Mouse (Mus musculus): ENCODE results near the gene Arntl2. TPM values are rescaled to one million over a fixed set of nuclear protein-coding genes. Genes with fewer than 3 reads are reported as not detected.

Arntl2 gene
- 7.2 and 11.5 TPM in 2 replicates for polyA plus RNA-seq (2015; fragmentation: Nextera tagmentation; extraction: Ambion mirVana)

DNA sequence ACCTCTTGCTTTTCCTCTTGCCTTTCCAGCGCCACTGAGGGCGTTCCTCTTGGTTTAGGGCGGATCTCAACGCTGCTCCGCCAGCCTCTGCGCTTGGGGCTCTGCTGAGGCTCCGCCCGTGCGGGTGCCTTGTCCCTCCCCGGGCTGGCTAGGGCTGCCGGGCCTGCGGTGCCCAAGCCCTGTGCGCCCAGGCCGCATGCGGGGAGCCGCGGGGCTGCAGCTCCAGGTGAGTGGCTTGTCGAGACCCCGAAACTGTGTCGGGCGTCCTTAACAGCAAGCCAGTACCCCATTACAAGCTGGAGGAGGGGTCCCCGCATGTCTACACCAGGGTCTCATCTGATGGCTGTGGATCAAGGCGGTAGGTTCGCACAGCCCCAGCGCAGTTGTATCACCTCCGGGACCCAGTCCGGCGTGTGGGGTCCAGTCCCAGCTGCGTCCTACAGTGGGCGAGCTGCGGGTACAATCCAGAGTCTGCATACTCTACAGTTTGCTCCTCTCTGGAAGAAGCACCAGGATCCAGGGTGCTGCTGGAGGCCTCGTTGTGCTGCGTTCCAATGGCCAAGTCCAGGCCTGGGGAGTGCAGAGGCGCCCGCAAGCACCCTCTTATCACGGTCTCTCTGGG, at the start of gene Arntl2:
TSS of gene Arntl2 (plus strand) at position 132 of the 622 bp plus-strand sequence.
- Histone ChIP-seq H3K4me2 (replicated peaks) (peak within 1 kb of the TSS; percentile 83), H3K36me3 (no peaks in the 10 kb centered on the region), H3K27ac (replicated peaks) (no peak within 1 kb of the TSS), H3K9me3 (replicated peaks) (no peaks in the 10 kb centered on the region), H3K9ac (peak within 1 kb of the TSS; percentile 57), H3K4me1 (peaks cover 11% of the 10 kb centered on the region), H3K27me3 (no peaks in the 10 kb centered on the region; the same call in 1 of the 2 replicates), H3K4me3 (replicated peaks) (peak within 1 kb of the TSS; percentile 60)
- WGBS: under 1% methylated on average over 36 of the region's 36 CpGs
- ATAC-seq (ENCODE audit: insufficient number of reproducible peaks, low FRiP score, low TSS enrichment, low read depth): peak; percentile 95

DNA sequence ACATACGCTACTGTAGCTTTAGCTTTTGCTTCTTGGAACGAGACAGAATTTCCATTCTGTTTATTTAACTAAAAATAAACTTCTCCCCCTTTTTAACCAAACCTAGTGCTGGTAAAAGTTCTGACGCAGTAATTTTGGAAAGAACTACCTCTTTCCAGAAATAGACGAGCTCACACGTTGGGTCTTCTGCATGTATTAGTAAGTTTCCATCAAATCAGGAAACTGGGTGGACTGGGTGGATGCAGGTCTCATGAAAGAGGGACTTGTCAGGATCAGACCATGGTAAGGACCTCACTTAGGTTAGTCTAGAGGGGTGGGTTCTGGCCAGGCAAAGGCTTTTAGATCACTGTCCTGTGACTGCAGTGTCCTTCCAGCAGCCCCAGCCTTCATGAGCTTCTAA, 49.3 kb upstream of the Arntl2 start:
- H3K27me3 ChIP-seq: no peaks in the 10 kb centered on the region
- no peak overlapping the region for H3K4me3 ChIP-seq (replicated peaks)
- no peak overlapping the region for H3K4me2 ChIP-seq (replicated peaks)
- H3K27ac ChIP-seq (replicated peaks): no peak overlapping the region
- 64% methylated on average over 5 of the region's 5 CpGs for WGBS
- H3K9ac ChIP-seq: no peak overlapping the region
- no peaks in the 10 kb centered on the region for H3K36me3 ChIP-seq
- H3K4me1 ChIP-seq: peaks cover 5% of the 10 kb centered on the region; the same call in 1 of the 2 replicates
- H3K9me3 ChIP-seq (replicated peaks): no peaks in the 10 kb centered on the region
- no peak for ATAC-seq (ENCODE audit: insufficient number of reproducible peaks, low FRiP score, low TSS enrichment, low read depth)

DNA sequence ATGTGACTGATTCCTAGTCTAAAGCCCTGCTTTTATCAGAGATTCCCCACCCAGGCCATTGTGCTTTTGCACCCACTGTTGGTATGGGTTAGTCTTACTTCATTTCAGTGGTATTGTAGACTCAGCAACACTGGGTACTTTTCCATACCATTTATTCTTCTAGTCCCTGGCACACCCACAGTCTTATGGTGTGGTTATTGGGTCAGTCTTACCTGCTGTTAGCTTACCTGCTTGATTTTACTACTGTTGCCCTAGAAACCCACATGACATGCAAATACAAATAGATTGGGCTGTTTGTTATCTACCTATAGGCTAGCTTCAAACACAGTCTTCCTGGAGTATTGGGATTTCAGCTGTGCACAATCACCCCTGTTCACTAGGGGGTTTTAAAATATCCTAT, 48.8 kb upstream of the Arntl2 start:
- H3K4me3 ChIP-seq (replicated peaks): no peak overlapping the region
- H3K4me1 ChIP-seq: peaks cover 2% of the 10 kb centered on the region; the same call in 1 of the 2 replicates
- H3K27me3 ChIP-seq: no peaks in the 10 kb centered on the region
- no peak overlapping the region for H3K4me2 ChIP-seq (replicated peaks)
- no peak overlapping the region for H3K9ac ChIP-seq
- H3K36me3 ChIP-seq: no peaks in the 10 kb centered on the region
- no peak overlapping the region for H3K27ac ChIP-seq (replicated peaks)
- no peaks in the 10 kb centered on the region for H3K9me3 ChIP-seq (replicated peaks)
- no peak for ATAC-seq (ENCODE audit: insufficient number of reproducible peaks, low FRiP score, low TSS enrichment, low read depth)

DNA sequence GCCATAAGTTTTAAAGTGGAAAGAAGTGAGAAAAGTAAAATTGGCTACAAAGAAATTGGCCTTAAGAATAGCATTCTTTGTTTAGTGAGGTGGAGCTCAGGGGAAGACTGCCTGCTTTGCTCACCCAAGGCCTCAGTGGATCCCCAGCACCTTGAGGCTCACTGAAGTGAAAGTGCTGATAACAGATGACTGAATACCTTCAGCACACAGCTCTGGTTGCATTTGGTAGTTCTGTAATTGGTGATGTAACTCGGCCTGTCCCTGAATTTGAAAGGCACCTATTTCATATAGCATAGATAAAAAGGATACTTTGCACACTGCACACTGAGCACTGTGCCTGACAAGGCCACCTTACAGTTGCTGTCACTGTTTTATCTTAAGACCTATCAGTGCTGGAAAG, 47.6 kb upstream of the Arntl2 start:
- Histone ChIP-seq H3K36me3 (no peaks in the 10 kb centered on the region), H3K27ac (replicated peaks) (no peak overlapping the region), H3K4me3 (replicated peaks) (no peak overlapping the region), H3K9ac (no peak overlapping the region), H3K9me3 (replicated peaks) (no peaks in the 10 kb centered on the region), H3K4me1 (no peaks in the 10 kb centered on the region), H3K27me3 (no peaks in the 10 kb centered on the region), H3K4me2 (replicated peaks) (no peak overlapping the region)
- ATAC-seq (ENCODE audit: insufficient number of reproducible peaks, low FRiP score, low TSS enrichment, low read depth): no peak
- 89% methylated on average over 1 of the region's 1 CpGs for WGBS

DNA sequence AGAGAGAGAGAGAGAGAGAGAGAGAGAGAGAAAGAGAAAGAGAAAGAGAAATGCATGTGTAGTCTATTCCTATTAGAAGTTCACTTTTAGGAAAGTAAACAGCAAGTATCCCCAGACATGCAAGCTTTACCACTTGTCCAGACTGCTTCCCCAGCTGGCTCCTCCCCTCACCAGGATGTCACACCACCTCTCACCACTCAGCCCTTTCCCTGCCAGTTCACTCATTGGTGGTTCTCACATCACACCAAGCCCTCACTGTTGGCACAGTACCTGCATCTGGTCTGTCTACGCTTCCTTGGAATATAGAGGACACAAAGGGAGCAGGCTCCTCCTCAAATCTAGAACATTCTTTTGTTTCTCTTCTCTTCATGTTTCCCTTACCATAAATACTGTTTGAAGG, 44.2 kb upstream of the Arntl2 start:
- Histone ChIP-seq H3K9me3 (replicated peaks) (no peaks in the 10 kb centered on the region), H3K27ac (replicated peaks) (0 out of 2 replicates have a peak overlapping the region, but pooled peaks have one; percentile 24), H3K36me3 (no peaks in the 10 kb centered on the region), H3K4me1 (peaks cover 11% of the 10 kb centered on the region; the same call in 1 of the 2 replicates), H3K4me2 (replicated peaks) (no peak overlapping the region), H3K27me3 (no peaks in the 10 kb centered on the region), H3K9ac (no peak overlapping the region), H3K4me3 (replicated peaks) (no peak overlapping the region)
- no peak for ATAC-seq (ENCODE audit: insufficient number of reproducible peaks, low FRiP score, low TSS enrichment, low read depth)
- WGBS: 54% methylated on average over 1 of the region's 1 CpGs

DNA sequence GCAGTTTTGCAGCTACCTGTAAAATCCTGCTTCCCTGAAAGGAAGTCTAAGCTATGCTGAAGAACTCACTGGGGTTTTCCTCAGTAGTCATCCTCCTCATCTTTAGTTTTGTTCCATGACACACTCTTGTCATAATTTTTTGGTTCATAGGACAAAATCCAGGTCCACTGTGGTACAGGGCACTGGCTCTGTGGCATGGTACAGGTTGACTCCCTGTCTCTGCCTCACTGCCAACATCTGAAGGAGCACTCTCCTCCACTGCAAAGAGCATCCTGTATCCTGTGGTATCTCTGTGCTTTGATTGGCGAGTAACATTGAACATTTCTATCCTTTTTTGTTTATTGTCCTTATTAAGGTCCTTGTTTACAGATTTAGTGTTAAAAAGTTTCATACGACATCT, 43.7 kb upstream of the Arntl2 start:
- H3K27ac ChIP-seq (replicated peaks): no peak overlapping the region
- no peak overlapping the region for H3K4me2 ChIP-seq (replicated peaks)
- peaks cover 11% of the 10 kb centered on the region; the same call in 1 of the 2 replicates for H3K4me1 ChIP-seq
- no peaks in the 10 kb centered on the region for H3K36me3 ChIP-seq
- H3K4me3 ChIP-seq (replicated peaks): no peak overlapping the region
- 78% methylated on average over 2 of the region's 2 CpGs for WGBS
- no peaks in the 10 kb centered on the region for H3K9me3 ChIP-seq (replicated peaks)
- no peak overlapping the region for H3K9ac ChIP-seq
- H3K27me3 ChIP-seq: no peaks in the 10 kb centered on the region
- no peak for ATAC-seq (ENCODE audit: insufficient number of reproducible peaks, low FRiP score, low TSS enrichment, low read depth)

DNA sequence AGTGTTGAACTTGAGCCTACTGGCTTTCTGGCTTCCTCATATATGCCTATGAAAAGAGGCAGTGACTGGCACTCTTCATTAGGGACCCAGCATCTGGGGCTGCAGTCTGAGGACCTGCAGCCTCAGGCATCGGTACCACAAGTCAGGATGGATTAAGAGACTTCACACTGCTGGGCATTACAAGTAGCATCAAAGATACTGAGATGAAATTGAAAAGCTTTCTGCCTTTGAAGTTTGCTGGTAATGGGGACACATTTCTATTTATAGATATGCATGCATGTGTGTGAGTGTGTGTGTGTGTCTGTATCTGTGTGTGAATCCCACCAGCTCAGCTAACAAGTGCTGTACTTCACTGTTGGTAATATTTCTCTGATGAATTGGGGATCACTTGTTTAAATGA, 43.2 kb upstream of the Arntl2 start:
- 49% methylated on average over 1 of the region's 1 CpGs for WGBS
- no peak overlapping the region for H3K9ac ChIP-seq

DNA sequence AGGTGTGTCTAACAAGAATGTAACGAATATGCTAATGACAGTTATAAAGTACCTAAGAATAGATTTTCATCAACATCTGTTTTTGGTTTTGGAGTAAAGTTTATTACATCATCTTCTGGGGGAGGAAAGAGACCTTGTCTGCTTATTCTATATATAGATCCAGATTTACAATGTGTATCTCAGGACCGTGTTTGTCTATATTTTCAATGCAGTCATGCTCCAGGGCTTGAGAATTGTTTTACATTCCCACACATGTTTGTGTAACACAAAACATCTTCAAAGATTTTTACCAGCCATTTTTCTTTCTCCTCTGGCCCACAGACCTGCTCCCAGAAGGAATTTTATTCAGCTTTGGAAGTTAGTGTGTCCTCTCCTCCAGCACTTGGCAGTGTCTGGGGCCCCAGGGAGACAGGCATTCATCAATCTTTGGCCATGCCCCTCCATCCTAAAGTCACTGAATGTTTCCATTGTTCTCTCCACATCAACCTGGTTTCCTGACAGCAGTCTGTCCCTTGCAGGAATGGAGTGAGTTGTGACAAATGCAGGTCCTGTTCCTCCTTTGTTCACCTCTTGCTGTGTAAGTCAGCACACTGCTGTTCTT, 42.2 kb upstream of the Arntl2 start:
- H3K36me3 ChIP-seq: no peaks in the 10 kb centered on the region
- no peak overlapping the region for H3K4me2 ChIP-seq (replicated peaks)
- H3K27ac ChIP-seq (replicated peaks): peak overlapping the region; percentile 74
- H3K4me1 ChIP-seq: peaks cover 11% of the 10 kb centered on the region; the same call in 1 of the 2 replicates
- H3K9me3 ChIP-seq (replicated peaks): no peaks in the 10 kb centered on the region
- H3K27me3 ChIP-seq: no peaks in the 10 kb centered on the region
- ATAC-seq (ENCODE audit: insufficient number of reproducible peaks, low FRiP score, low TSS enrichment, low read depth): no peak
- no peak overlapping the region for H3K4me3 ChIP-seq (replicated peaks)
- no peak overlapping the region for H3K9ac ChIP-seq
- 27% methylated on average over 2 of the region's 2 CpGs for WGBS

More for the DNA sequence above, 43.2 kb upstream of the Arntl2 start:
- Histone ChIP-seq H3K9me3 (replicated peaks) (no peaks in the 10 kb centered on the region), H3K27ac (replicated peaks) (no peak overlapping the region), H3K27me3 (no peaks in the 10 kb centered on the region), H3K36me3 (no peaks in the 10 kb centered on the region), H3K4me1 (peaks cover 11% of the 10 kb centered on the region; the same call in 1 of the 2 replicates), H3K4me2 (replicated peaks) (no peak overlapping the region), H3K4me3 (replicated peaks) (no peak overlapping the region)
- ATAC-seq (ENCODE audit: insufficient number of reproducible peaks, low FRiP score, low TSS enrichment, low read depth): no peak

DNA sequence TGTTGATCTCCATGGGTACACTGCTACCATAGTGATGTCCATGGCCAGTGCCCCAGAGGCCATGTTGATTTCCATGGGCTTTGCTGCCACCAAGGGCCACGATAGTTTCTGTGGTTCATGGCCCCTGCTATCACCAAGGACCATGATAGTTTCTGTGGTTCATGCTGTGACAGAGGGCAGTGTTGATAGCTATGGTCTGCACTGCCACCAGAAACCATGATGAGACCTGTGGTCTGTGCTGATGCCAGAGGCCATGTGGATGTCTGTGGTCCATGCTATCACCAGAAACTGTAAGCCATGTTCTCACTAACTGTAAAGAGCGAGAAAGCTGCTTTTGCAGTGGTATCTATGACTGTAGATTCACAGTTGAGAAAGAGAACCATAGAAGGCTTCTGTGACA, 40.7 kb upstream of the Arntl2 start:
- WGBS: 91% methylated on average over 2 of the region's 2 CpGs
- no peak for ATAC-seq (ENCODE audit: insufficient number of reproducible peaks, low FRiP score, low TSS enrichment, low read depth)

DNA sequence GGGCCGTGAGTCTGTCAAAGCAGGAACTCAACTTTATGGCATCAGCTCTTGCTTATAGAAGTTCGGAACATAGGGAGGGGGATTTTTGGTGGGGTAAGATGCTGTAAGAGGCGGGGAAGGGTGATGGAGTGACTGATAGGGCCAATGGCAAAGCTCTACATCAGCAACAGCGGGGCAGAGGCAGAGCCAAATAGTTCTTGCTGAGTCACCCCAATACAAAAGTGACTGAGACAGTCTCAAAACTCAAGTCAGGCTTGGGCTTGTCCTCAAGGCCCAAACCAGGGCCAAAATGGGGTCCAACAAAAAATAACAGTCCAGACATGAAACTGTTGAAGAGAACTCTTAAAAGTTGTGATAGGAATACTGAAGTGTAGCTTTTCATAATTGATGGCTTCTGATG, 40.2 kb upstream of the Arntl2 start:
- WGBS: 90% methylated on average over 4 of the region's 4 CpGs
- Histone ChIP-seq H3K4me1 (peaks cover 11% of the 10 kb centered on the region; the same call in 1 of the 2 replicates), H3K27ac (replicated peaks) (no peak overlapping the region), H3K36me3 (0 out of 2 replicates have a peak, but pooled peaks cover 5% of the 10 kb centered on the region), H3K27me3 (no peaks in the 10 kb centered on the region), H3K4me2 (replicated peaks) (no peak overlapping the region), H3K9ac (no peak overlapping the region), H3K9me3 (replicated peaks) (no peaks in the 10 kb centered on the region), H3K4me3 (replicated peaks) (no peak overlapping the region)
- no peak for ATAC-seq (ENCODE audit: insufficient number of reproducible peaks, low FRiP score, low TSS enrichment, low read depth)

More for the DNA sequence above, 40.7 kb upstream of the Arntl2 start:
- H3K9ac ChIP-seq: no peak overlapping the region
- no peaks in the 10 kb centered on the region for H3K27me3 ChIP-seq
- H3K4me3 ChIP-seq (replicated peaks): no peak overlapping the region
- no peaks in the 10 kb centered on the region for H3K9me3 ChIP-seq (replicated peaks)
- H3K4me1 ChIP-seq: peaks cover 11% of the 10 kb centered on the region; the same call in 1 of the 2 replicates
- H3K4me2 ChIP-seq (replicated peaks): no peak overlapping the region
- no peak overlapping the region for H3K27ac ChIP-seq (replicated peaks)
- 0 out of 2 replicates have a peak, but pooled peaks cover 2% of the 10 kb centered on the region for H3K36me3 ChIP-seq

DNA sequence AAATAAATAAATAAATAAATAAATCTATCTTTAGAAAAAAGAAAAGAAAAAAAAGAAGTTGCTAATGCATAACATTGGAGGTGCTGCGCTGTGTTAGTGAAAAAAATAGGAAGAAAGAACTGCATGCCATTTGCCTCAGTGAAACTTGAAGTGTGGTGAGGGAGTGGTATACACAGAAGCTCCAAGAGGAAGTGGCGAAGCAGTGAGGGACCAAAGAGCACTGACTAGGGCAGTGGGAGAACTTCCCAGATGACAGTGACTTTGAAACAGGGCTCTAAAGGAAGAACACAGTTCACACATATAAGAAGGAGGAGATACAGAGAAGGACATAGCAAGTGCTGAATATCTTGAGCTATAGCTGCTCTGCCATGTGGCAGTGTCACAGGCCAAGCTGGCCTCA, 36.8 kb upstream of the Arntl2 start:
- Histone ChIP-seq H3K4me2 (replicated peaks) (no peak overlapping the region), H3K4me3 (replicated peaks) (no peak overlapping the region), H3K27ac (replicated peaks) (no peak overlapping the region), H3K9ac (no peak overlapping the region), H3K36me3 (0 out of 2 replicates have a peak, but pooled peaks cover 5% of the 10 kb centered on the region), H3K4me1 (peaks cover 6% of the 10 kb centered on the region; the same call in 1 of the 2 replicates), H3K9me3 (replicated peaks) (no peaks in the 10 kb centered on the region), H3K27me3 (no peaks in the 10 kb centered on the region)
- 93% methylated on average over 2 of the region's 2 CpGs for WGBS
- no peak for ATAC-seq (ENCODE audit: insufficient number of reproducible peaks, low FRiP score, low TSS enrichment, low read depth)
